Mouse (Mus musculus): Measurements from ENCODE around the gene Fmnl3. TPM values are rescaled to one million over a fixed set of nuclear protein-coding genes. Genes with fewer than 3 reads are reported as not detected.

The Fmnl3 gene
- 9.9 and 10.2 TPM in 2 replicates for polyA plus RNA-seq (2015; fragmentation: Nextera tagmentation; extraction: Ambion mirVana)

- H3K9me3 ChIP-seq: no peaks in the 10 kb centered on the region
- under 1% methylated on average over 46 of the region's 48 CpGs for WGBS
- ATAC-seq (replicated peaks): peak; percentile 97
These were observed at the start of gene Fmnl3 for GRCm38 (mm10) chr15:99370259-99370691. TSS of gene Fmnl3 (minus strand) at chr15:99370482.

GRCm38 (mm10) chr15:99417692-99418271, 47.5 kb upstream of the Fmnl3 start:
- Histone ChIP-seq H3K36me3 (peaks cover 7% of the 10 kb centered on the region; the same call in 1 of the 2 replicates), H3K4me2 (replicated peaks) (no peak overlapping the region), H3K9ac (replicated peaks) (no peak overlapping the region), H3K4me1 (peaks cover 15% of the 10 kb centered on the region), H3K4me3 (no peak overlapping the region), H3K27me3 (no peaks in the 10 kb centered on the region), H3K9me3 (no peaks in the 10 kb centered on the region), H3K27ac (replicated peaks) (no peak overlapping the region)
- 52% methylated on average over 17 of the region's 17 CpGs for whole genome bisulfite sequencing
- ATAC-seq (replicated peaks): no peak

More at GRCm38 (mm10) chr15:99370259-99370691, at the start of gene Fmnl3:
- Histone ChIP-seq H3K4me1 (peaks cover 15% of the 10 kb centered on the region), H3K4me3 (peak within 1 kb of the TSS; percentile 76), H3K27ac (replicated peaks) (peak within 1 kb of the TSS; percentile 82), H3K4me2 (replicated peaks) (peak within 1 kb of the TSS; percentile 57), H3K27me3 (0 out of 2 replicates have a peak, but pooled peaks cover 3% of the 10 kb centered on the region), H3K36me3 (no peaks in the 10 kb centered on the region), H3K9ac (replicated peaks) (peak within 1 kb of the TSS; percentile 77)

GRCm38 (mm10) chr15:99416957-99417356, 46.7 kb upstream of the Fmnl3 start:
- Histone ChIP-seq H3K9ac (replicated peaks) (no peak overlapping the region), H3K4me3 (no peak overlapping the region), H3K27me3 (no peaks in the 10 kb centered on the region), H3K4me1 (peaks cover 15% of the 10 kb centered on the region), H3K27ac (replicated peaks) (no peak overlapping the region), H3K9me3 (no peaks in the 10 kb centered on the region), H3K36me3 (no peaks in the 10 kb centered on the region), H3K4me2 (replicated peaks) (no peak overlapping the region)
- 22% methylated on average over 4 of the region's 4 CpGs for WGBS
- no peak for ATAC-seq (replicated peaks)

GRCm38 (mm10) chr15:99416348-99416882, 46.1 kb upstream of the Fmnl3 start:
- no peaks in the 10 kb centered on the region for H3K9me3 ChIP-seq
- no peak overlapping the region for H3K4me3 ChIP-seq
- H3K27ac ChIP-seq (replicated peaks): no peak overlapping the region
- no peak overlapping the region for H3K9ac ChIP-seq (replicated peaks)
- H3K4me1 ChIP-seq: peaks cover 15% of the 10 kb centered on the region
- WGBS: 21% methylated on average over 13 of the region's 13 CpGs
- H3K4me2 ChIP-seq (replicated peaks): no peak overlapping the region
- peak; percentile 41; the same call in 1 of the 2 replicates for ATAC-seq (replicated peaks)
- no peaks in the 10 kb centered on the region for H3K36me3 ChIP-seq
- no peaks in the 10 kb centered on the region for H3K27me3 ChIP-seq

- Histone ChIP-seq H3K27me3 (no peaks in the 10 kb centered on the region), H3K9me3 (no peaks in the 10 kb centered on the region), H3K4me2 (replicated peaks) (no peak overlapping the region), H3K27ac (replicated peaks) (no peak overlapping the region), H3K4me1 (peaks cover 12% of the 10 kb centered on the region), H3K4me3 (no peak overlapping the region), H3K9ac (replicated peaks) (no peak overlapping the region), H3K36me3 (no peaks in the 10 kb centered on the region)
- 19% methylated on average over 2 of the region's 2 CpGs for WGBS
- ATAC-seq (replicated peaks): no peak
These were observed 45.5 kb upstream of the Fmnl3 start for GRCm38 (mm10) chr15:99415793-99416192.

- no peak overlapping the region for H3K27ac ChIP-seq (replicated peaks)
- H3K36me3 ChIP-seq: peaks cover 37% of the 10 kb centered on the region
- no peaks in the 10 kb centered on the region for H3K9me3 ChIP-seq
- H3K4me3 ChIP-seq: no peak overlapping the region
- ATAC-seq (replicated peaks): no peak
- peaks cover 4% of the 10 kb centered on the region for H3K4me1 ChIP-seq
- H3K27me3 ChIP-seq: no peaks in the 10 kb centered on the region
- no peak overlapping the region for H3K9ac ChIP-seq (replicated peaks)
- H3K4me2 ChIP-seq (replicated peaks): no peak overlapping the region
- 62% methylated on average over 14 of the region's 14 CpGs for WGBS
These were observed 41.5 kb upstream of the Fmnl3 start for GRCm38 (mm10) chr15:99411747-99412146.

- ATAC-seq (replicated peaks): no peak
- Histone ChIP-seq H3K9ac (replicated peaks) (no peak overlapping the region), H3K4me3 (no peak overlapping the region), H3K4me2 (replicated peaks) (no peak overlapping the region), H3K4me1 (no peaks in the 10 kb centered on the region), H3K27me3 (no peaks in the 10 kb centered on the region), H3K36me3 (peaks cover 66% of the 10 kb centered on the region), H3K9me3 (no peaks in the 10 kb centered on the region), H3K27ac (replicated peaks) (no peak overlapping the region)
- 92% methylated on average over 9 of the region's 9 CpGs for WGBS
These were observed 38.6 kb upstream of the Fmnl3 start for GRCm38 (mm10) chr15:99408845-99409244.

- Histone ChIP-seq H3K27ac (replicated peaks) (no peak overlapping the region), H3K36me3 (peaks cover 74% of the 10 kb centered on the region), H3K4me2 (replicated peaks) (no peak overlapping the region), H3K4me3 (no peak overlapping the region), H3K4me1 (no peaks in the 10 kb centered on the region), H3K9me3 (no peaks in the 10 kb centered on the region), H3K27me3 (no peaks in the 10 kb centered on the region), H3K9ac (replicated peaks) (no peak overlapping the region)
- 90% methylated on average over 15 of the region's 15 CpGs for WGBS
- ATAC-seq (replicated peaks): no peak
These were observed 36.8 kb upstream of the Fmnl3 start for GRCm38 (mm10) chr15:99406986-99407570.

GRCm38 (mm10) chr15:99405150-99405549, 34.9 kb upstream of the Fmnl3 start:
- Histone ChIP-seq H3K27me3 (no peaks in the 10 kb centered on the region), H3K9me3 (no peaks in the 10 kb centered on the region), H3K36me3 (peaks cover 72% of the 10 kb centered on the region), H3K4me1 (no peaks in the 10 kb centered on the region), H3K4me3 (no peak overlapping the region), H3K27ac (replicated peaks) (no peak overlapping the region), H3K9ac (replicated peaks) (no peak overlapping the region), H3K4me2 (replicated peaks) (no peak overlapping the region)
- 89% methylated on average over 9 of the region's 9 CpGs for WGBS
- ATAC-seq (replicated peaks): no peak

GRCm38 (mm10) chr15:99403159-99403889, 33.0 kb upstream of the Fmnl3 start:
- H3K4me3 ChIP-seq: no peak overlapping the region
- no peaks in the 10 kb centered on the region for H3K9me3 ChIP-seq
- H3K4me1 ChIP-seq: 0 out of 2 replicates have a peak, but pooled peaks cover 7% of the 10 kb centered on the region
- ATAC-seq (replicated peaks): no peak
- H3K27ac ChIP-seq (replicated peaks): no peak overlapping the region
- H3K27me3 ChIP-seq: no peaks in the 10 kb centered on the region
- H3K9ac ChIP-seq (replicated peaks): no peak overlapping the region
- WGBS: 95% methylated on average over 12 of the region's 12 CpGs
- peaks cover 55% of the 10 kb centered on the region for H3K36me3 ChIP-seq
- H3K4me2 ChIP-seq (replicated peaks): no peak overlapping the region

- WGBS: 89% methylated on average over 6 of the region's 6 CpGs
- Histone ChIP-seq H3K9me3 (no peaks in the 10 kb centered on the region), H3K27me3 (no peaks in the 10 kb centered on the region), H3K9ac (replicated peaks) (no peak overlapping the region), H3K4me3 (no peak overlapping the region), H3K4me1 (peaks cover 23% of the 10 kb centered on the region), H3K4me2 (replicated peaks) (no peak overlapping the region), H3K36me3 (peaks cover 29% of the 10 kb centered on the region), H3K27ac (replicated peaks) (no peak overlapping the region)
- no peak for ATAC-seq (replicated peaks)
These were observed 30.3 kb upstream of the Fmnl3 start for GRCm38 (mm10) chr15:99400602-99401001.
